Mouse (Mus musculus): Measurements from ENCODE around the gene Vps11. TPM values are rescaled to one million over a fixed set of nuclear protein-coding genes. Genes with fewer than 3 reads are reported as not detected.

Gene Vps11
- total RNA-seq, 2 experiments from 2014 or later = 15.4 to 16.2 TPM

Small RNA genes lying within 50 kb of the gene (microRNA-seq; reads per million reads assigned to microRNA genes)
- gene Gm44335 (0 reads per million in 2 experiments), gene Mir7085 (1.4 to 1.5 reads per million in 2 experiments)

Other genes with a start within 250 kb of the Vps11 start
- 1 to 10 TPM in 1 of 2 experiments, under 1 TPM in 1; 0.57 to 1.3 TPM for gene Gm49380, start 248.2 kb downstream of the Vps11 start, total RNA-seq (2021)
- gene Rnf26, start 248.2 kb downstream of the Vps11 start, total RNA-seq (2021) = 1 to 10 TPM; 2.1 to 3.6 TPM
- gene Mcam, start 227.2 kb downstream of the Vps11 start, total RNA-seq (2021) = 10 to 100 TPM; 24.2 to 31.2 TPM
- gene Cbl, start 127.6 kb downstream of the Vps11 start, total RNA-seq (2021) = 10 to 100 TPM in 1 of 2 experiments, 1 to 10 TPM in 1; 7.8 to 10.4 TPM
- gene Ccdc153, start 121.0 kb downstream of the Vps11 start, total RNA-seq (2021) = not detected
- 1 to 10 TPM in 1 of 2 experiments, under 1 TPM in 1; 0.44 to 1.4 TPM for gene Pdzd3, start 110.2 kb downstream of the Vps11 start, total RNA-seq (2021)
- gene Nlrx1, start 93.1 kb downstream of the Vps11 start, total RNA-seq (2021) = 10 to 100 TPM; 22.4 to 22.6 TPM
- gene Abcg4, start 73.1 kb downstream of the Vps11 start, total RNA-seq (2021) = under 1 TPM; 0.48 to 0.74 TPM
- gene Hinfp, start 56.0 kb downstream of the Vps11 start, total RNA-seq (2021) = 1 to 10 TPM; 4.9 to 6.0 TPM
- gene C2cd2l, start 41.4 kb downstream of the Vps11 start, total RNA-seq (2021) = 10 to 100 TPM; 12.8 to 14.2 TPM
- 10 to 100 TPM; 11.9 to 12.7 TPM for gene Dpagt1, start 35.7 kb downstream of the Vps11 start, total RNA-seq (2021)
- 10 to 100 TPM in 1 of 2 experiments, 1 to 10 TPM in 1; 10.0 to 12.9 TPM for gene H2afx, start 27.0 kb downstream of the Vps11 start, total RNA-seq (2021)
- 10 to 100 TPM; 19.7 to 21.2 TPM for gene Hmbs, start 17.4 kb downstream of the Vps11 start, total RNA-seq (2021)
- gene Hyou1, start 17.8 kb upstream of the Vps11 start, total RNA-seq (2021) = 10 to 100 TPM; 25.0 to 26.0 TPM
- 100 to 1,000 TPM; 149 to 161 TPM for gene Slc37a4, start 35.2 kb upstream of the Vps11 start, total RNA-seq (2021)
- gene Rps25, start 45.5 kb upstream of the Vps11 start, total RNA-seq (2021) = 100 to 1,000 TPM; 584 to 735 TPM
- gene Trappc4, start 45.9 kb upstream of the Vps11 start, total RNA-seq (2021) = 10 to 100 TPM; 13.2 to 16.1 TPM
- 1 to 10 TPM; 5.0 to 5.3 TPM for gene Ccdc84, start 56.9 kb upstream of the Vps11 start, total RNA-seq (2021)
- gene Foxr1, start 79.5 kb upstream of the Vps11 start, total RNA-seq (2021) = not detected
- gene Upk2, start 93.3 kb upstream of the Vps11 start, total RNA-seq (2021) = not detected
- 10 to 100 TPM; 25.7 to 42.5 TPM for gene Bcl9l, start 121.2 kb upstream of the Vps11 start, total RNA-seq (2021)
- not detected for gene Cxcr5, start 200.2 kb upstream of the Vps11 start, total RNA-seq (2021)
- gene Ddx6, start 243.2 kb upstream of the Vps11 start, total RNA-seq (2021) = 10 to 100 TPM; 57.4 to 60.7 TPM